Mouse (Mus musculus) ZHBTc4 (cell line): ENCODE data around the gene Med12l.

Experiments used
- DNase-seq: peaks from one replicate; pipeline ENCODE4 v3.0.0-alpha.2; 2011; ENCODE audit warnings: low read depth, low spot score

Med12l gene

GRCm38 (mm10) chr3:59234878-59235277, 229.3 kb downstream of the Med12l start:
- DNase-seq, result no peak

GRCm38 (mm10) chr3:59243384-59243783, 237.8 kb downstream of the Med12l start:
- no peak for DNase-seq

- DNase-seq, result no peak
Observed at GRCm38 (mm10) chr3:59248031-59248430, 242.4 kb downstream of the Med12l start.

- DNase-seq, result no peak
Observed at GRCm38 (mm10) chr3:59250454-59250853, 244.8 kb downstream of the Med12l start.

GRCm38 (mm10) chr3:59257740-59258664, 252.4 kb downstream of the Med12l start:
- DNase-seq, result no peak

GRCm38 (mm10) chr3:59260745-59261144, 255.1 kb downstream of the Med12l start:
- DNase-seq, result peak; percentile 7

- no peak for DNase-seq
Observed at GRCm38 (mm10) chr3:59261709-59262472, 256.3 kb downstream of the Med12l start.

GRCm38 (mm10) chr3:59262704-59263103, 257.1 kb downstream of the Med12l start, which contains the start of gene P2ry12:
Gene P2ry12 (minus strand): TSS chr3:59262871.
- DNase-seq, result no peak

- DNase-seq, result no peak
Observed at GRCm38 (mm10) chr3:59263417-59263816, 257.8 kb downstream of the Med12l start.

- DNase-seq, result no peak
Observed at GRCm38 (mm10) chr3:59263988-59264387, 258.4 kb downstream of the Med12l start.

- no peak for DNase-seq
Observed at GRCm38 (mm10) chr3:59270811-59271210, 265.2 kb downstream of the Med12l start.

- peak; percentile 36 for DNase-seq
Observed at GRCm38 (mm10) chr3:59277502-59278253, 272.1 kb downstream of the Med12l start.

GRCm38 (mm10) chr3:59278254-59278533, 272.6 kb downstream of the Med12l start:
- DNase-seq, result no peak

GRCm38 (mm10) chr3:59278620-59279019, 273.0 kb downstream of the Med12l start:
- no peak for DNase-seq

GRCm38 (mm10) chr3:59290551-59290950, 284.9 kb downstream of the Med12l start:
- DNase-seq, result no peak

- DNase-seq, result no peak
Observed at GRCm38 (mm10) chr3:59293437-59294199, 288.0 kb downstream of the Med12l start.

- no peak for DNase-seq
Observed at GRCm38 (mm10) chr3:59295699-59296562, 290.3 kb downstream of the Med12l start.

- DNase-seq, result no peak
Observed at GRCm38 (mm10) chr3:59296563-59297130, 291.0 kb downstream of the Med12l start.

- peak; percentile 13 for DNase-seq
Observed at GRCm38 (mm10) chr3:59297653-59298052, 292.0 kb downstream of the Med12l start.

GRCm38 (mm10) chr3:59304944-59305343, 299.3 kb downstream of the Med12l start:
- no peak for DNase-seq
